Mouse (Mus musculus): ENCODE data around the gene Ahdc1.

Gene Ahdc1

DNA sequence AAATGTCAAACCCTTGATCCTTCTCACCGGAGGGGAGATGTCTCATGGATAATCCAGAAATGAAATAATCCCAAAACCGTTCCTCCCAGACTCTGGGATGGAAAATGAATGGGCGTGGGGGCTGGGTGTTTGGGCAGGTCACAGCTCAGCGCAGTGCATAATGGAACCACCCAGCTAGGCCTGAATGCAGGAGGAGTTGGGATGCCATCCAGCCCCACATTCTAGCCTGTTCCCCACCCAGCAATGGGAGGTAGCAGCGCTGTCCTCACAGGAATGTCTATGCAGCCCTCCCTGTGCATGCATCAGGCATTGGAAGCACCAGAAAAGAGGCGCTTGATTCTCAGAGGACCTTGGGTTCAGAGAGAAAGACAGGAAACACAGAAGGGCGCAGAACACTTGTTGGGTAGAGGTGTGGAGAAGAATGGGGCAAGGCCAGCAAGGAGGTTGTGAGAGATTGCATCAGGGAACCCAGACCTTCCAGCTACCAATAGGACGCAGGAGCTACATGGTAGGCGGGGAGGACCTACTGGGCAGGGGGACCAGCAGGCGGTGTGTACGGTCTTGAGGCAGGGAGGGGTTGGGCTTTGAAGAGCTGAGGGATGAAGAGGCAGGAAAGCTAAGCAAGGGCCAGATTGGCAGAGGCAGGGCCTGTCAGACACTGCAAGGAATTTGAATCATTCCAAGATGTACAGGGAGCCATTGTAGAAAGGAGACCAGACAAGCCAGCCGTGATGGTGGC is 57.5 kb downstream of the Ahdc1 start:
- in situ Hi-C loops (cut with MboI, MseI): no loop called here

DNA sequence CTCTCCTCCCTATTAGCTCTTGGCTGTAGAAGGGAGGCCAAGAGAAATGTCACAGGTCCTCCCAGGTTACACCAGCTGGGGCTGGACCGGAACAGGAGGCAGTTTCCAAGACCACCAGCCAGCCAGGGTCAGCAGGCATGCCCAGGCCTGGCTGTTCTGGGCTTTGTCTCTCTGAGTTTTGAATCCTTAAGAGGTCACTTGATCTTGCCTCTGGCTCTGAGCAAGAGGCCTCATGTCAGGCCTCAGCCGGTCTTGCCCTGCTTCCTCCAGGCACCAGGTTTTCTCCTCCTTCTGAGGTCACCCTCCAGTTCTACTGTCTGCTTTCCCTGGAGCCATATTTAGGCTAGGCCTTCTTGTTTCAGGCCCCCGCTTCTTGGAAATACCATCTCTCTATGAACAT is 59.3 kb downstream of the Ahdc1 start:
- in situ Hi-C loops (cut with MboI, MseI): no loop called here

DNA sequence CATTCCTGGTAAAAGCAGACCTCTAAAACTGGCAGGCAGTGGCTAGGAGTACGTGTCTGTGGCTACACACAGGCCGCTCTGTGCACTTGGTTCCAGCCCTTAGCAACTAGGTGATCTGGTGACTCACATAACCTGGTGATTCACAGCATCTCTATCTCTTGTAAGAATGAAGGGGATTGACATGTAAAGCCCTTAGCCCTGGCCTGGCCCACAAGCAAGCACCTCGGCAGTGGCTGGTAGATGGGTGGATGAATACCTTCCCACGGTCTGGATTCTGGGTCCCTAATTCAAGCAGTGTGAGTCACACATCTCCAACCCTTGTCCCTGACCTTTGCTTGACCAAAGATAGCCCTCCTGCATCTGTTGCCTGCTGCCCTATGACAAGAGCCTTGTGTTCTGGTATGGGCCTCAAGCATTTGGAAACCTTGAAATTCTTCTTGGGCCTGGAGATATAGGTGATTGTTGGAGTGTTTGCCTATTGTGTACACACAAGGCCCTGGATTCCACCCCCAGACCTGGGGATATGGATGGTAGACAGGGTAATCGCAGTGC is 59.8 kb downstream of the Ahdc1 start:
- in situ Hi-C loops (cut with MboI, MseI): no loop called here

DNA sequence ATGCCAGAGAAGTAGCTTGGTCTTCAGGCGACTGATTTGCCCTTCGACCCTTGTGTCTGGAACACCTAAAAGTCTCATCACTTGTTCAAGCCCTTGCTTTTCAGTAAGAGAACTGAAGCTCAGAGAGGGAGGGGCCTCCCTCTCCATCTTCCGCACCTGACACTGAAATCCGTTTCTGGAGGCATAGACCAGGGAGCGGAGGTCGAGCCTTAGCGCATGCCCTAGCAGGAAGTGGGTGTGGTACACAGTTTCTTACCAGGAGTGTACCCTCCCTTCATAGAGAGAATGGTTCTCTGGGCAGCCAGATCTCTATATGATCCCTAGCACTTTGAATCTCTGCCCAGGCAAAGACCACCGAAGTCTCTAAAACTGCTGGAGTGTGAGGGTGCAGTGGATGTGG is 62.1 kb downstream of the Ahdc1 start:
- in situ Hi-C loops (cut with MboI, MseI): no loop called here

DNA sequence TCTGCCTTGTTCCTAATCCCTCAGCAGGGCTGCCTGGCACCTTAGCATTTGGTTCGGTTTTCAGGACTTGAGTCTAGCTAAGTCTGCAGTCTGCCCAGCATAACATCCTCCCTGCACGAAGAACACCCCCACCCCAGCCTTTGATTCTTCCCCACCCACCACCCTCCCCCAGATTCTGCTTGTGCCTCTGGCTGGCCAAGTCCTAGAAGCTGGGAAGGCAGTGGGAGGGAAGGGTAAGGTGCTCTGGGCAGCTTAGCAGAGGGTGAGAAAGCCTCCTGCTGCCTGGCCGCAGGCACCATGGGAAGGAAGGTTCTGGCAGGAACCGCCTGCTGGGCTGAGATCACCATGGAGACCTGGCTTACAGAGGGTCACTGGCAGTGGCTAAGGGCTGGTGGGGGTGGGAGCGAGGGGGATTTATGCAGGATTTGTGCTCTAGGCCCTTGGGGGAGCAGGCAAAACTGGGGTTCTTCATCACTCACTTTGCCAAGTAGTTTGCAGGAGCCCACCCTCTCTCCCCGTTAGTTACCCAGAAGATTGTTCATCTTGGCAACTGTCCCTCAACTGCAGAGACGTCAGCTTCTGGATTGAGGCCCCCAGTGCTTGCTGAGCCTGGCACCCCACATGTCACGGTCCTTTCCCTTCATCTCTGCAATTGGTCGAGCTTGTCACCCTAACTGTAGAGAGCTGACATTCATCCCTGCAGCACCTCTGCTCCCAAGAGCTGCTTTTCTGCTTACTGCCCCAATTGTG is 63.2 kb downstream of the Ahdc1 start:
- in situ Hi-C loops (cut with MboI, MseI): no loop called here

DNA sequence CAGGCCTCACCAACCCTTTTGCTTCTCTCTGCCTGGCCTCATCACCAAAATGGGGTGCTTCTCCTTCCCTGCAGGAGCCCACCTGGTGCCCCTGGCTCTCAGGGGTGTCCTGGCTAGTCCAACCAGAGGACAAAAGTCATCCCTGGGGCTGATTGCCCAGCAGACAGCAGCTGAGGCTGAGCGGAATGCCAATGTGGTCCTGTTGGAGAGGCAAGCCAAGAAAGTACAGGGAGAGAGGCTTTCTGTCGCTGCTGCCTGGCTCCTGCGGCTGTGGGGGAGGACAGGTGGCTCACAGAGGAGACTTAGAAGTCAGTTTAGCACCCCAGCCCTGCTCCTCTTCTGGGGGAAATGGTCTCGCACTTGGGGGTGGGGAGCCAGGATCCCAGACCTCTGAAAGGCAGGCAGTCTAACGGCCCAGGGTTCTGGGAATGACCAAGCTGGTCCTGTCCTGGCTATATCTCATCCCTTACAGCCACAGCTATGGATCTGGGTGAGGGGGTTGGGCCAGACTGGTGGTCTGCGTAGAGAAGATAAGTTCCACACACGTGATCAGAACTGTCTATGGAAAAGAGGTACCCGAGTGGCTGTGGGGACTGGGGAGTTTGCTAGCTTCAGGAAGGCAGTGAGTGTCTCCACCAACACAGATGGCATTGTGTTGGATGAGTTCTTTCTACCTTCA is 64.0 kb downstream of the Ahdc1 start:
- in situ Hi-C loops (cut with MboI, MseI): no loop called here

DNA sequence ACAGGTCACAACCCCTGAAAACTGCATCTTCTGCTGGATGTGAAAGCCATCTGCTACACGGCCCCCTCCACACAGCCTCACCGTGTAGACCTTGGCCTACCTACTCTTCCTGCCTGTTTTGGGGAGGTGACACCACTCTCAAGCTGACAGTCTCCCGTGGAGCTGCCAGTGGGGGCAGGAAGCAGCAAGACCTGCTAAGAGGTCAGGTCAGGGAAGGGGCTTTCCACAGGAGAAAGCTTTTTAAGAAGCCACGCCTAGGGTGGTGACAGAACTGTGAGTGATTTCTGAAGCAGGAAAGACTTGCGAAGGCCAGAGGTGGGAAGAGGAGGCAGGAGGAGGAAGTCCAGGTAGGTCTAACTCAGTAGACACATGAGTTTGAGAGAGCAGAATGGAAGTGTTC is 67.9 kb downstream of the Ahdc1 start:
- in situ Hi-C loops (cut with MboI, MseI): no loop called here

DNA sequence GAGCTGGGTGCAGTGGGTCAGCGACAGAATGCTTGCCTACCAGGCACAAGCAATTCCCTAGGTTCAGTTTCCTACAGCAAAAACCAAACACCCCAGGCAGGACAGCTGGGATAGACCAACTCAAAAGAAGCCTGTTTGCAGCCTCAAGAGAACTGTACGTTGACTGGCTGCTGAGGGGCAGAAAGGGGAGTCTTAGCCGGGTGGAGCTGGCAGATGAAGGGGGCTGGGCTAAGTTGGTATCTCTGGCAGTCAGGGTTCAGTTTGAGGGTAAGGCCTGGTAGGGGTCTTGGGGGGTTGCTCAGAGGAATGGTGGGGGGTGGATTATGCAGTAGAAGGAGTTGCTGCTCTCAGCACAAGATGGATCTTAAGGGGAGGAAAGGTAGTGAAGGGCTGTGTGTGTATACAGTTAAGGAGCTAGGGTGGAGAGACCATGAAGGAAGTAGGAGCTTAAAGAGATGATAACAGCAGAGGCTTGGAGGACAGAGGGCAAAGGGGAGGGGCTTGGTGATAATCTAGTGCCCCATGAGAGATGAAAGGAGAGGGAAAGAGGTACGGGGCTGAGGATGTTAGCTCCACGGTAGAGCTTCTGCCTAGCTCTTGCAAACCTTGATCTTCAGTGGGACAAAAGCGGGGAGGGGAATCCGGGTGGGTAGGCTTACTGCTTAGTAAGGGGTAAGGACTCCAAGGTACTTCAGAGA is 68.5 kb downstream of the Ahdc1 start:
- in situ Hi-C loops (cut with MboI, MseI): no loop called here

DNA sequence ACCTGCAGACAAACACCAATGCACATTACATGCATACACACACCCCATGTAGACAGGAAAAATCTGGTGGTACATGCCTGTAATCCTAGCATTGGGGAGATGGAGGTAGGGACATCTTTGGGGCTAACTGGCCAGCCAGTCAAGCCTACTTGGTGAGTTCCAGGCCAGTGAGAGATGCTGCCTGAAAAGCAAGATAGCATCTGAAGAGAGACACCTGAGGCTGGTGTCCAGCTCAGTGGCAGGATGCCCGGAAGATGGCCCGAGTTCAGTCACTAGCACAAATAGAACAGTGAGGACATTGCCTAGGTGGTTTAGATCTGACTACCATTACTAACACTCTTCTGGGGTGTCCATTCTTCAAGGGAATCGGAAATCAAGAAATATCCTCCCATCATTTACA is 69.8 kb downstream of the Ahdc1 start:
- in situ Hi-C loops (cut with MboI, MseI): no loop called here

DNA sequence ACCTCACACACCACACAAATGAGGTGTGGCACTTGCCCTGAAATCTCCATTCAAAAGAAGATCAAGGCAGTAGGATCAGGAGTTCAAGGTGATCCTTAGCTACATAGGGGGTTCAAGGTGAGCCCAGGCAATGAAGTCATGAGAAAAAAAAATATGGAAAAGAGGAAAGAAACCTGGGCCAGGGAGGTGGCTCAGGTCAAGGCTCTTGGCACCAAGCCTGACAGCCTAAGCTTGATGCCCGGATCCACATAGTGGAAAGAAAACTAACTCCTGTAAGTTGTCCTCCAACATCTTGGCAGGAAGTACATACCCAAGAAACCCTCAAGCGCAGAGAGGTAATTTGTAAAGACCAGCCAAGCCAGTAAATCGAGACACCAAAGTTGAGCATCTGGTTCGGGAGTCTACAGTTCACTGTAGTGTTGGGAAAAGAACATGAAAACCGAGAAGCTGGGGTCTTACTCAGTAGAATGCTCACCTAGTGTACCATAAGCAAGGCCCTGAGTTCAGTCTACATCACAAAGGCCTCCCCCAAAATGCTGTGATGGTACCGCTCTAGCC is 71.2 kb downstream of the Ahdc1 start:
- in situ Hi-C loops (cut with MboI, MseI): no loop called here

DNA sequence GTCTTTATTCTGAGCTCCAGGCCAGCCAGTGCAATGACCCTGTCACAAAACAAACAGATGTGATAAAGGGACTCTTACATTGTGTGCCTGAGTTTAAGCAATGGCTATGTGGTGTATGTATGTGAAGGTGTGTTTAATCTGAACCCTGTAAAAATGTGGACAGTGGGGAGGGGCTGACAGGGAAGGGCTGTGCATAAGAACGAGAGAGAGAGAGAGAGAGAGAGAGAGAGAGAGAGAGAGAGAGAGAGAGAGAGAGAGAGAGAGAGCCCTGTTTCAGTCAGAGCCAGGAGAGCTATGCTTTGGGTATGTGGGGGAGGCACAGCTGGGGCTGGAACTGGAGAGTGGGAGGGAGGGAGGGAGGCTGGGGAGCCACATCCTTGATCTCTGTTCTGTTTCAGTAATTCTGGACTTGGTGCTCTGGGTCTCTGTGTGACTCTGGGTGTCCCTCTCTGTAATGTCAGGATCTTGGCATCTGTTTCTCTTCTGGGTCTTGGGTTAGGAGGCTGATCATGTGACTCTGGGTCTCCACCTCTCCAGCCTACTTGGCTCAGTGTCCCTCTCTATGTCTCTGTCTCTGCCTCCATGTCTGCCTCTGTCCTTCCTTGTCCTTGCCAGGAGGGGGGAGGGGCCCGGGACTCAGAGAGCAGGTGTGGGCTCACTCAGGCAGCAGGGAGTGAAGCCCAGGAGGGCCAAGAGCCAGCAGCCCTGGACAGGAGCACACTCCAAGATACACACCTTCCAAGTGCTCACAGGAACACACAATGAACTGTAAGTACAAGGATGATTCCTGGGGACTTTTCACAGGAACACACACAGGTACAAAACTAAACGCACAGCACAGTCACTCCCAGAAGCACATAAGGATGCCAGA is 73.2 kb downstream of the Ahdc1 start:
- in situ Hi-C loops (cut with MboI, MseI): no loop called here

DNA sequence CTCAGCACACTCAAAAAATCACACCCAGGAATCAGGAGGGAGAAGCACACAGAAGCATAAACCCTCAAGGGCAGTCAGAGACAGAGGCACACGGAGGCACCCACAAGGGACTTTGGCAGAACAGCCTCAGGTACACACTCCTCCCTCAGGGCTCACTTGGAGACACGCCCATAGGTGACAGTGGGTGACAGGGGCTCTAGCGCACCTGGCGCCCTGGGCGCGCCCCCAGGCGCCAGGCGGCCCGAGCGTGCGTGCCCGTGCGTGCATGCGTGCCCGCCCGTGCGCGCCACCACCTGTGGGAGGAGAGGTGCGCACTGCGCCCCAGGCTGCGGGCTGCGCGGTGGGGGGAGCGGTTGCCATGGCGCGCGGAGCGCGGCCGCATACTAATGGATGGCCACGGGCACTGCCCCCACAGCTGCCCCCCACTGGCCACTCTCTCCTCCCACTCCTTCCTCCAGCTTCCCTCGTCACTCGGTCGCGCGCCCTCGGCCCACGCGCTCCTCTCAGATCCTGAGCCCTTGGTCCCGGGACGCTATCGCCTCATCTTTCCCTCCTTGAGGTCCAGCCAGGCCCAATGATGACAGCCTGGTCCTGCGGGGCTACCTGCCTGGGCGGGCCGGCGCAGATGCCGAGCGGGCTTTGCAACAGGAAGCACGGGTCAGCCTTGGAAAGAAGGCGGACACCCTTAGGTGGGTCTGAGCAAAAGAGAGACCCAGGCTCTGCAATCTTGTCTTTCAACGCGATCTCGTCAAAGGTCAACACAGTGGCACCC is 74.1 kb downstream of the Ahdc1 start:
- in situ Hi-C loops (cut with MboI, MseI): no loop called here

DNA sequence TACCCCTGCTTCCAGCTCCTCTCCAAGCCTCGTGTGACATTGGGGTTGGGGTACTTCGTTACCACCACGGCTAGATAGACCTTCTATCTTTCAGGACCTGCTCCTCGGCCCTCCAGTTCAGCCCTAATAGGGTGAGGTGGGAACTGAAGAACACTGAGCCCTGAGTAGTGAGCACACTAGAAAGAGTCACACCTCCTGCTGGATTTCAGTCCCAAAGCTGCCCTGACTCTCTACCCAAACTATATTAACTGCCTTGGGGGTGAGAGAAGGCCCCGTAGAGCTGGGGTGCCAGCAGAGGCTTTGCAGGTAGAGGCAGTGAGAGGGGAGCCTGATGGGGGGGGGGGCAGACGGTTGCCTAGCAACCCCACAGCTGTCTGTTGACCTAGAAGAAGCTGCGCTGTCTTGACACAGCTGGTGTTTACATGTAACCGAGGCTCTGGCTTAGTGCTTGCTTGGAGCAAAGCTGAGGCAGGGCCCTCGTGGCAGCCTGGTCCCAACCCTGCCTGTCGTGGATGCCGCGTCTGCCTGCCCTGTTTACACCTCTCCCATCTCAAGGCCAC is 74.8 kb downstream of the Ahdc1 start:
- in situ Hi-C loops (cut with MboI, MseI): no loop called here

DNA sequence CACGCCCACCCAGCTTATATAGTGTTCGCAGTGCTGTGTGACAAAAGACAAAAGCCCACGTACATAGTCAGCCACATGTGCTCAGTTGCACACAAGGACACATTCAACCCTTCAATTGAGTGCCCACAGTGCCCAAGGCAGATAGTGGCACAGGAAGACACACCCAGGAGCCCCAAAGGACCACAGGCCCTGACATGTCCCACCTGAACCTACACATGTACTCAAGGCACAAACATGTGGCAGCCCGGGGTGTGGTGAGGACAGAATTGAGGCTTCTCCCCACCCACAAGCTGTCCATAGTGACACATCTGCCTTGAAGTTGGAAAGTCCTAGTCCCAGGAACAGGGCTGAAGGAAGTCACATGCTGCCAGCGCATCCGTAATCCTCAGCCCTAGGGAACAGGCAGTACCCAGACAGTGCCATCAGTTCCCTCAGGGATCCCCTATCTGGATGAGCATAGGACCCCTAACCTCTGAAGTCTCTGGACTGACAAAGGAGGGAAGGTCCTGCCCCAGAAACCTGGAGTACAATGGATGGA is 76.2 kb downstream of the Ahdc1 start:
- in situ Hi-C loops (cut with MboI, MseI): no loop called here

DNA sequence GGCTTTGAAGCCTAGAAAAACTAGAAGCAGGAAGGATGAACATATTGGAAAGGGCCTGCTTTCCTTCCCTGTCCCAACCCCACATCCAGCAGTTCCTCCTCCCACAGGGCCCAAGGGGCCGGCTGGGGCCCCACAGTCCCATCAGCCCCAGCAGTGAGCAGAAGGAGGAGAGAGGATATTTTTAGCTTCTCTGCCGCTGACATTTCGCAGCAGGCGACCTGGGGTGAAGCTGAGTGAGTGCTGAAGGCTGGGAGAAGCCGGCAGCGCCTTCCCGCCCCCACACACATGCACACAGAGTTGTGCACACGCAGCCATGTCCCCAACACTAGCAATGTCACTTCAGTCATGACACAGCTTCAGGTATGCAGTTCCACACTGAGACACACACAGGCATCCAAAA is 76.8 kb downstream of the Ahdc1 start:
- in situ Hi-C loops (cut with MboI, MseI): no loop called here

DNA sequence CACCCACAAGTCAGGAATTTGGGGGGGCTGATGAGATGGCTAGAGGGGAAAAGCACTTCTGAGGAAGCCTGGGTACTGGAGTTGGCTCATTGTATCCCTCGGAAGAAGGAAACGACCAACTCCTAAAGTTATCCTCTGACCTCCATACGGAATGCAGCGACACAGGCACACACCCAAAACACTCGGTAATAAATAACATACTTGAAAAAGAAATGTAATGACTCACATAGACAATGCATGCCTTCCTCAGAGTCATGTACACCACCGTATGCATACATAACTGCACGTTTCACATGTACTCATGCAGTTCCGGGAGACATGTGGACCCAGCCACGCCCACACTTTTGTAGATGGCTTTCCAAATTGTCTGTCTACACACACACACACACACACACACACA is 78.3 kb downstream of the Ahdc1 start:
- in situ Hi-C loops (cut with MboI, MseI): no loop called here

DNA sequence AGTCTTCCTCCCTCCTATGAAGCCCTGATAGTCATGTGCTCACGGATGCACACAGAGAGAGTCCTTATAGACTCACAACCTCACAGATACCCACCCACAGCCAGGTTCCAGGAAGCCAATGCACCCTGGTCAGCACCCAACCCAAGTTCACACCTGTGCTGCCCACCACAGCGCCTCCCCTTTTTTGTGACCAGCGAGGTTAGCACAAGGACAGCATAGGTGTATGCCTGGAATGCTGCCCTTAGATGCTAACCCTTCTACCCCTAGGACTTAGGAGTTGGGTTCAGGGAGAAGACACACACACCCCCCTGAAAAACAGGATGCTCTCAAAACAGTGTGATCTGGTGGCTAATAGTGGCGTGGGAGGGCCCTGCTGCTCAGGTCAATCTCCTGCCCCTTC is 78.7 kb downstream of the Ahdc1 start:
- in situ Hi-C loops (cut with MboI, MseI): no loop called here

DNA sequence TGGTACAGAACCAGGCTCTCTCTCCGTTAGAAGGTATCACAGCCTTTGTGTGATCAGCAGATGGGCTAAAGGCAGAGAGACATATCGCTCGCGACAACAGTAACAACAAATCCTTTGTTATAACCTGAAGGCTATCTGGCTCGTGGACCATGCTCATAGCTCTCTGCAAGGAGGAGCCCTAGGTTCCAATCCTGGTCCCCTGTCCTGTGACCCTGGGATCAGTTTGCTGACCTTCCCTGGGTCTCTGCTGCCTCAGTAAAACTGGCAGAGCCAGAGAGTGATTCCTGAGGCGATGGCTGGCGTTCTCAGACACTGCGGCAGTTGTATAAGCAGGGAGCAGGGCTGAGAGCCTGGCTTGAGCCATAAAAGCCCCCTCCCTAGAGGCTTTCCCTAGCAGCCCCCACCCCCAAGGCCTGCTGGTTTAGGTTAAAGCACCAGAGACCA is 79.2 kb downstream of the Ahdc1 start:
- in situ Hi-C loops (cut with MboI, MseI): no loop called here

All from T-helper 1 cell (primary cell).